Mouse (Mus musculus) brain, embryonic 14.5 days (tissue): ENCODE results near the gene Kctd4.

Source experiments
- CTCF ChIP-seq: fragments of 200-500 bp; IDR thresholded peaks from 2 replicates; pipeline ENCODE4 v1.5.1; 2012; ENCODE audit warnings: inconsistent platforms, mild to moderate bottlenecking, moderate library complexity, borderline replicate concordance; ENCODE audit not compliant: insufficient read depth, insufficient read length; ENCODE audit errors: extremely low read depth
- POLR2A ChIP-seq: fragments of 200-500 bp; IDR thresholded peaks from 2 replicates; pipeline ENCODE4 v1.6.1; 2012; ENCODE audit warnings: mild to moderate bottlenecking, inconsistent platforms, borderline replicate concordance; ENCODE audit not compliant: poor library complexity, insufficient read depth, insufficient read length, severe bottlenecking; ENCODE audit errors: extremely low read depth

- TF ChIP-seq POLR2A (no peak), CTCF (no peak)
Measured at GRCm38 (mm10) chr14:75989168-75989567, 34.4 kb downstream of the Kctd4 start.
